Mouse (Mus musculus): ENCODE data around the gene Skap1.

Gene Skap1

GRCm38 (mm10) chr11:96463986-96464715, at the start of gene Skap1:
TSS of gene Skap1 (plus strand) at chr11:96464593.
- DNase-seq, result peak in 1 of 2 experiments; percentile 11

- no peak for DNase-seq
These were observed 43.3 kb upstream of the Skap1 start for GRCm38 (mm10) chr11:96421074-96421473.

- DNase-seq, result no peak
These were observed 42.7 kb upstream of the Skap1 start for GRCm38 (mm10) chr11:96421517-96422265.

DNA sequence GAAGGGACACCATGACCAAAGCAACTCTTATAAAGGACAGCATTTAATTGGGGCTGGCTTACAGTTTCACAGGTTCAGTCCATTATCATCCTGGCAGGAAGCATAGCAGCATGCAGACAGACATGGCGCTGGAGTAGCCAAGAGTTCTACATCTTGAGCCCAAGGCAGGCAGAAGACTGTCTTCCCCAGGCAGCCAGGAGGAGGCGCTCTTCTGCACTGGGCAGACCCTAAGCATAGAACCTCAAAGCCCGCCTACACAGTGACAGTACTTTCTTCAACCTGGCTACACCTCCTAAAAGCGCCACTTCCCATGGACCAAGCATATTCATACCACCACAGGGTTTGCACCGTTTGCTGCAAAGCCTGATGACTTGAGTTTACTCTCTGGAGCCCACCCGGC, 39.2 kb upstream of the Skap1 start:
- no peak for DNase-seq

- DNase-seq, result no peak
These were observed 38.2 kb upstream of the Skap1 start for GRCm38 (mm10) chr11:96426191-96426590.

DNA sequence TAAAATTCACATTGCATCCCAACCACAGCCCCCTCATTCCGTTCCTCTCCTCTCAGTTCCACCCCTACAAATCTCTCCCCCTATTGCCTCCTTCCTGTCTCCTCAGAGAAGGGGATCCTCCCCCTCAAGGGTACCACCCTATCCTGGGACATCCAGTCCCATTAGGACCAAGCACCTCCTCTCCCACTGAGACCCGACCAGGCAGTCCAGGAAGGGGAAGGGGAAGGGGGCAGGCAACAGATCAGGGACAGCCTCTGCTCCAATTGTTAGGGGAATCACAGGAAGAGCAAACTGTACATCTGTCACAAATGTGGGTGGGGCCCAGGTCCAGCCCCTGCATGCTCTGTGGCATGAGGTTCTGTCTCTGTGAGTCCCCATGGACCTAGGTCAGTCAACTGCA, 37.6 kb upstream of the Skap1 start:
- no peak for DNase-seq

GRCm38 (mm10) chr11:96429062-96429461, 35.3 kb upstream of the Skap1 start:
- no peak for DNase-seq

- no peak for DNase-seq
These were observed 34.5 kb upstream of the Skap1 start for GRCm38 (mm10) chr11:96429891-96430290.

GRCm38 (mm10) chr11:96431871-96432270, 32.5 kb upstream of the Skap1 start:
- DNase-seq, result no peak

DNA sequence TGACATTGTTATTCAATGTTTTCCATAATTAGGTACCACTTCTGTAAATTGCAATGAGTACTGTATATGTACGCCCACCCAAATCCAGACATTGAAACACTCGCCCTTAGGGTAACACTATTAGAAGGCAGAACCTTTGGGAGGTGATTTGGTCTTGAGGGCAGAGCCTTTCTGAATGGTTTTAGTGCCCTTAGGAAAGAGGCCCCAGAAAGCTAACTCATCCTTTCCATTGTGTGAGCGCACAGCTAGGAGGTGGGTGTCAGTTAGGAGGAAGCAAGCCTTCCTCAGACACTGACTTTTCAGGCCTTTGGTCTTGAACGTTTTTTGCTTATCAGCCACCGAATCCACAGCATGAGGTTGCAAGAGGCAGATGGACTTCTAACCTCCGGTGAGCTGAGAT, 29.5 kb upstream of the Skap1 start:
- DNase-seq, result no peak

DNA sequence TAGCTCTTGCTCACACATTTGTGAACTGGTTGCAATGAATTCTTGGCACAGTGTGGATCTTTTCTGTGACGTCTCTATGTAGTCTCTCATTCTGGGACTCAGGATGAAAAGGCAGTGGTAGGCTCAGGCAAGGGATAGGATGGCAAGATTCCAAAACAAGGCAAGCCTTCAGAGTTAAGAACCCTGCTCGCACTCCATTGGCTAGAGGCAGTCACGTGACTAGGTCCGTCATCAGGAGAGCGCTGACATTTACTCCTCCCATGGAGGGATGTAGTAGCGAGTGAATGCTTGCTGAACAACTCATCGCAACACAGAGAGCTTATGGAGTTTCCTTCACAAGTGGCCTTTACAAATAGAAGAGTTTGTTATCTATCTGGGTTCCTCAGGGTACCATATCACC, 27.9 kb upstream of the Skap1 start:
- peak; percentile 25 to 44 for DNase-seq

- DNase-seq, result peak; percentile 70 to 77
These were observed 25.6 kb upstream of the Skap1 start for GRCm38 (mm10) chr11:96438787-96439186.

DNA sequence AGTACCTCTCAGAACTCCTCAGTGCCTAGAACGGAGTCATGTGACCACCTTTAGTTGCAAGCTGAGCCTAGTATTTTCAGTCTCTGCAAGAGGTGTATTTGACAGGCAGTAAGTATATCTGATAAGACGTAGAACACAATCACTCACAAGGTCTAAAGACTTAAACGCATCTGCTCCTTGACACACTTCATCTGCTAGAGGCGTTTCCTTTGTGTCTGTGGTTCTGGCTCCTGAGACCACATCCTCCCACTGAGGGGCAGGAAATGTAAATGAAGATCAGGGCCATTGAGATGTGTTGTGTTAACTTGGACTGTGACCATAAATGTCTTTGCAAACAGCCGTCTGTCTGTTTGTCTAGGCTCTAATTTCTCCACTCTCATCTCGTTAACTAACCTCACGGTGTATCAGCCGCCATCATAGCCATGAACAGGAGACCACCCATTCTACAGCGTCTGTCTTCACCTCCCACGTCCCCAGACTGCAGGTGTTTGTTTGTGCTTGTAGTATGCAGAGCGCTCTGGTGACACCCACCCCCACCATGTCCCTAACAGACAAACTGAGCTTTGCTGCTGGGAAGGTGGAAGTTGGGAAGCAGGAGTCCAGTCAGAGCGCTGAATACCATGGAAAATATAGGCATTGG, 22.7 kb upstream of the Skap1 start:
- DNase-seq, result no peak

DNA sequence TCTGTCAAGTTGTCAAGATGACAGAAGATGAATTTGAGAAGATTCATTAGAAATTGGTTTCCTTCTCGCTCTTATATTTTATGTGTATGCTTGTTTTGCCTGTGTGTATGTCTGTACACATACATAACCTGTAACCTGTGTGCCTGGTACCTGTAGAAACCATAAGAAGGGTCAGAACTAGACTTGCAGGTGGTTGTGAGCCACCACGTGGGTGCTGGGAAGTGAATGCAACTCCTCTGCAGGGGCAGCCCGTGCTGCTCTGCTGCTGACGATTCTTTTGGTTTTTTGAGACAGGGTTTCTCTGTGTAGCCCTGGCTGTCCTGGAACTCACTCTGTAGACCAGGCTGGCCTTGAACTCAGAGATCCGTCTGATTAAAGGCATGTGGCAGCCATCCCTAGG, 21.9 kb upstream of the Skap1 start:
- DNase-seq, result no peak

- DNase-seq, result no peak
These were observed 16.5 kb upstream of the Skap1 start for GRCm38 (mm10) chr11:96447931-96448330.

GRCm38 (mm10) chr11:96455111-96455510, 9.3 kb upstream of the Skap1 start:
- DNase-seq, result no peak

DNA sequence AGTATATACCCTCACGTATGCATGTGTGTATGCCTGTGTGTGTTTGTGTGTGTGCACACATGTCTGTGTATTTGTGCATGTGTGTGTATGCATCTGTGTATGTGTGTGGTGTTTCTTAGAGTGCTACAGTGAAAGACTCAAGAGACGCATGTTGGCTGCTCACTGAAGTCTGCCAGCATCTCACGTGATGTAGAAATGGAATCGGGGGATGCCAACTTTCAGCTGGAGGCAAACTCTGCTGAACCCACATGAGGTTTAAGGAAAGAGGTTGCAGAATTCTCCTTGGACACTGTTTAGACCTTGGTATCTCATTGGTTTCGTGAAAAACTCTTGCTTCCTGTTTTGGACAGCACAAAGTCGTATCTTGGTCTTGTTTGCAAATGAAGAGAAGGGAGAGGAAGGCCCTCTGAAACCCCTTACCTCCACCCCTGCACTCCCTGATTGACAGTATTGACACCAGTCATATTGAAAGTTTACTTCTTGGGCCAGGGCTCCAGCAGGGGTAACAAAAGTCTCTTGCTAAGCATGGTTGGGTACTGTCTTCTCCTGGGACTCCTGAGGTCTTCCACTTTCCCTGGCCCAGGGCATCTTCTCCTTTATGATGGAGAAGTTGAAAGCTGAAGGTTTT, 8.6 kb upstream of the Skap1 start:
- DNase-seq, result no peak

DNA sequence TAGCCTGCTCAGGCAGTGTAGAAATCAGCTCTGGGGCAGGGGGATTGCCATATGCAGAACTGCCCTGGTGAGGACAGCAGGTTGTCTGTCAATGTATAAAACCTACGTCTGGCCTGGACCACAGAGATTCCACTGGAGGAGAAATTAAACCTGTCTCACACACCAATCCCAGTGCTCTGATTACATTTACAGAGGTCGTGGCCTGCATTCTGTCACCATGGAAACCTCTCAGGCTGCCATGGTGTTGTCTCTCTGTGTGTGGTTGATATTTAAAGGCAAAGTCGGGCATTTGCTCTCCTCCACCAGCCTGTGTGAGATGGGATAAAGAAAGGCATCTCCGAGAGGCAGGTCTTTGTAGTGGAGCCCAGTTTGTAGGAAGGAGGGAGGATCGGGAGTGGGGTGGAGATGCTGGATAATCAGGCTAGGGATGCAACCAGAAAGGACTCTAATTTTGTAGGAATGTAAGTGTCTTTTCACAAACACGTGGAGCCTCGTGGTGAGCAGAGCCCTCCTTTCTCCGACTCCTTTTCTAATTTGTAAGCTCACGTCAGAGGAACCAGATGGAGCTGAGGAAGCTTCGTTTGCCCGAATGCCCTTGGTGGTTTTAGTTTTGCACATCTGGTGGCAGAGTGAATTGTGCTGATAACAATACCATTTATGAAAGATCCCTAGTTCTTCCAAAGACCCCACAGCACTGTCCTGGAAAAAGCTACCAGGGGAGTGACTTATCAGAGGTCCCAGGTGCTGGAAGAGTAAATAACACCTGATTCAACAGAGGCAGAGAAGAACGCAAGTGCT, 7.7 kb upstream of the Skap1 start:
- DNase-seq, result no peak

GRCm38 (mm10) chr11:96461766-96462165, 2.6 kb upstream of the Skap1 start:
- peak in 1 of 2 experiments; percentile 9 for DNase-seq

DNA sequence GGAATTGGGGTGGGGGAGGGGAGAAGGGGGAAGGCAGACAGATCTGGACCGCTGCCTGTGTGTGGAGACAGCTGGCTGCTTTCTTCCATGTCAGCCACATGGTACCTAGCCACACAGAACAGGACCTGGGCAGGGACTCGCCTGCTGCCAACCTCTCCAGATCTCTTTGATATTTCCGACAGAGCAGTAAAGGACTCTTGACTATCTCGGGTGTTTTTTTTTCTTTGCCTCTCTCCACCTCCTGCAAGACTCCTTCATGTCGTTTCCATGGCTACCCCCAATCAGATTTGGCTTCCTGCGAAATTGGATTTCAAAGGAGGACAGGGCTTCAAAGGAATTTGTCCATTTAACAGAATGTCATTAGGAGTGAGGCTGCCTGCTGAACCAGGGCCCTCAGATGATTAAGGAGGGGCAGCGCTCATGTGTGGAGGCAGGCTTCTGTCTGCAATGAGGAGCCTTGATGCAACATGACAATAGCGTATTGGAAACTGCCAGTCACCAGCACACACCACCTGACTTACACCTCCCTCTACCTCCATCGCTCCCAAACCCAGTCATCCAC, 2.1 kb upstream of the Skap1 start:
- DNase-seq, result peak; percentile 57 to 81

DNA sequence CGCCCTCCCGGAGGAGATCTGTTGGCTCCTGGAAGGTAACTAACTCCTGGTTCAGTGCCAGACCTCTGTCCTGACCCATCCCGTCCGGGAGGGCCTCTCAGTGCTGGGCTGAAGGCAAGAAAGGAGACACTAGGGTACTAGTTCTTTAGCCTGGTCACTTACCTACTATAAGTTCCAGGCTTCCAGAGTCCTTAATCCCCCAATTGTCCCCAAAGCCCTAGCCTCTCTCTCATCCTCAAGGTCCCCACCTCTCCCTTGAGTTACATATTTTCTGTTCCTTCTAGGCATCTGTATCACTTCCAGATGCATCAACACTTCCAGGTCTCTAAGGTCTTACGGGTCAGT, 295 bp downstream of the Skap1 start:
- peak in 1 of 2 experiments; percentile 16 for DNase-seq

GRCm38 (mm10) chr11:96465426-96466056, 1.1 kb downstream of the Skap1 start:
- DNase-seq, result no peak
